Mouse (Mus musculus) lung, postnatal 0 days (tissue): ENCODE measurements at regions not wholly inside any gene's neighbourhood (a gene's known extent, or its start where the extent isn't known, plus 50 kb on each side); places are given as distances from the start of the nearest gene placed in this dataset.

Experiments
- ATAC-seq: fragments of 200-750 bp; cut with Nextera tagmentation; 2 replicates; pipeline ENCODE4 v1.8.0; 2017; ENCODE audit warnings: moderate library complexity
- DNase-seq: peaks from one replicate; pipeline ENCODE4 v3.0.0-alpha.2; 2016; ENCODE audit warnings: low spot score
- H3K27ac ChIP-seq: fragments of 300-500 bp; sonication (generic); 2 replicates; pipeline ENCODE4 v1.5.1; 2014; ENCODE audit warnings: antibody characterized with exemption, mild to moderate bottlenecking, low read length, mixed read lengths
- H3K27me3 ChIP-seq: fragments of 300-500 bp; sonication (generic); replicated peaks from 2 replicates; pipeline ENCODE4 v1.6.1; 2014; ENCODE audit warnings: low read length, mixed read lengths; ENCODE audit not compliant: insufficient read depth
- H3K36me3 ChIP-seq: fragments of 300-500 bp; sonication (generic); 2 replicates; pipeline ENCODE4 v1.6.1; 2014; ENCODE audit warnings: low read length, mixed read lengths; ENCODE audit not compliant: insufficient read depth
- H3K4me1 ChIP-seq: fragments of 300-500 bp; sonication (generic); 2 replicates; pipeline ENCODE4 v1.6.1; 2014; ENCODE audit warnings: antibody characterized with exemption, low read depth, low read length, mixed read lengths; ENCODE audit not compliant: insufficient read depth
- H3K4me2 ChIP-seq: fragments of 300-500 bp; sonication (generic); replicated peaks from 2 replicates; pipeline ENCODE4 v1.6.1; 2014; ENCODE audit warnings: low read depth, mild to moderate bottlenecking, low read length, moderate library complexity, mixed read lengths
- H3K4me3 ChIP-seq: fragments of 300-500 bp; sonication (generic); 2 replicates; pipeline ENCODE4 v1.5.1; 2014; ENCODE audit warnings: low read depth, low read length
- H3K9ac ChIP-seq: fragments of 300-500 bp; sonication (generic); replicated peaks from 2 replicates; pipeline ENCODE4 v1.6.1; 2014; ENCODE audit warnings: low read depth, mild to moderate bottlenecking
- H3K9me3 ChIP-seq: fragments of 300-500 bp; sonication (generic); 2 replicates; pipeline ENCODE4 v1.6.1; 2016; ENCODE audit warnings: low read length, mixed read lengths
- CTCF ChIP-seq: IDR thresholded peaks from 2 replicates; pipeline ENCODE4 v1.5.1; 2016; ENCODE audit warnings: antibody characterized with exemption, mild to moderate bottlenecking
- EP300 ChIP-seq: IDR thresholded peaks from 2 replicates; pipeline ENCODE4 v1.6.1; 2016; ENCODE audit warnings: antibody characterized with exemption, mild to moderate bottlenecking, control low read depth
- WGBS: fragments of 180-500 bp; shearing (Covaris S2); extraction: QIAGEN DNeasy Blood & Tissue Kit; methylation state at CpG from one replicate; pipeline ENCODE4 v1.1.7; 2014; 5-methylcytosine and 5-hydroxymethylcytosine counted together

DNA sequence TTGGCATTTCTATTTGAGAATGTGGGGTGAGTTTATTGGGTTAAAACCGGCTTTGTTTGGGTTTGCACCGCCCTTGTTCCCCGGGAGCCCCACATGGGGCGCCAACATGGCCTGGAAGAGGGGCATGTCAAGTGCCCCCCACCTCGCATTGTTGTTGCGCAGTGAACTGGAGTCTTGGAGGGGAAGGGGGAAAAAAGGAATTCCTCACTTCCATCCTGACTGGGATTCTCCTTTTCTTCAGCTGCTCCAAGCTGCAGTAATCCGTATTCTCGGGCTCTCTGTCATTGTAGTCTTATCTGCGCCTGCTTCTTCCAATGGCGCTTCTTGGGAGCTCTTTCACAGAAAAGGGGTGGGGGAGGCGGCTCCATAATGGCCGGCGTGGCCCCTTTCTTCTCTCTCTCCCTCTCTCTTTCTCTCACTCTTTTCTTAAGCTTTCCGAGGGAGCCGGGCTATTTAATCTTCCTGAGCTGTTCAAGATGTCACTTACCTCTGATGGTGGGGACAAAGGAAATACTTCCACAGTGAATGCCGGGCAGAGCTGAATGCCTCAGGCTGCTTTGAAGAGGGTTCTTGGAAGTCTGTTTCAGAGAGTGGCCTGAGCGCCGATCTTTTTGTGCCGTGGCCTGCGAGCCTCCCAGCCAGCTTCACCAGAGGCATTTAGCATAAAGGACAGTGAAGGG, 218.6 kb downstream of the Mycn start:
- TF ChIP-seq CTCF = no peak
- TF ChIP-seq EP300 = no peak
- 0 out of 2 replicates have a peak, but pooled peaks cover 5% of the 10 kb centered on the region for H3K27me3 ChIP-seq
- ATAC-seq (no peak), DNase-seq (no peak)
- H3K9me3 ChIP-seq = no peaks in the 10 kb centered on the region
- H3K4me1 ChIP-seq = no peaks in the 10 kb centered on the region
- H3K9ac ChIP-seq = no peak overlapping the region
- H3K4me2 ChIP-seq = no peak overlapping the region
- 71% methylated on average over 20 of the region's 20 CpGs for WGBS
- H3K4me3 ChIP-seq = no peak overlapping the region
- no peaks in the 10 kb centered on the region for H3K36me3 ChIP-seq
- no peak overlapping the region for H3K27ac ChIP-seq

DNA sequence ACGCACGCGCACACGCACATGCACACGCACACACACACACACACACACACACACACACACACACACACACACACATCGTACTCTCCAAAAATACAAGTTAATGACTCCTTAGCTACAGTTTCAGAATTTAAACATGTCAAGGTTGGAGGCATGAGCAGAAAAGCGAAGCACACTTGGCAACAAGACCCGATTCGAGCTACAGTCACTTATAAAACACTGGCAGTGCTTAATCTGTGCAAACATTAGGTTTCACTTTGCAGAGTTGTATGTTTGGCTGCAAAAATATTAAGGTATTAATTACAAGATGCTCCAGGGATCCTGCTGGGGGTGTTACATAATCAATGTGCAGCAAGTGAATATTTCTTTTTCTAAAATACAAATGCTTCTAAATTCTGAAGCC, 225.0 kb downstream of the Mycn start:
- H3K9ac ChIP-seq = no peak overlapping the region
- H3K36me3 ChIP-seq = no peaks in the 10 kb centered on the region
- WGBS = 80% methylated on average over 9 of the region's 9 CpGs
- no peaks in the 10 kb centered on the region for H3K27me3 ChIP-seq
- DNase-seq = no peak
- no peak for ATAC-seq
- H3K4me3 ChIP-seq = no peak overlapping the region
- H3K4me1 ChIP-seq = no peaks in the 10 kb centered on the region
- H3K9me3 ChIP-seq = no peaks in the 10 kb centered on the region
- no peak overlapping the region for H3K27ac ChIP-seq
- H3K4me2 ChIP-seq = no peak overlapping the region
- no peak for TF ChIP-seq EP300
- no peak for TF ChIP-seq CTCF

DNA sequence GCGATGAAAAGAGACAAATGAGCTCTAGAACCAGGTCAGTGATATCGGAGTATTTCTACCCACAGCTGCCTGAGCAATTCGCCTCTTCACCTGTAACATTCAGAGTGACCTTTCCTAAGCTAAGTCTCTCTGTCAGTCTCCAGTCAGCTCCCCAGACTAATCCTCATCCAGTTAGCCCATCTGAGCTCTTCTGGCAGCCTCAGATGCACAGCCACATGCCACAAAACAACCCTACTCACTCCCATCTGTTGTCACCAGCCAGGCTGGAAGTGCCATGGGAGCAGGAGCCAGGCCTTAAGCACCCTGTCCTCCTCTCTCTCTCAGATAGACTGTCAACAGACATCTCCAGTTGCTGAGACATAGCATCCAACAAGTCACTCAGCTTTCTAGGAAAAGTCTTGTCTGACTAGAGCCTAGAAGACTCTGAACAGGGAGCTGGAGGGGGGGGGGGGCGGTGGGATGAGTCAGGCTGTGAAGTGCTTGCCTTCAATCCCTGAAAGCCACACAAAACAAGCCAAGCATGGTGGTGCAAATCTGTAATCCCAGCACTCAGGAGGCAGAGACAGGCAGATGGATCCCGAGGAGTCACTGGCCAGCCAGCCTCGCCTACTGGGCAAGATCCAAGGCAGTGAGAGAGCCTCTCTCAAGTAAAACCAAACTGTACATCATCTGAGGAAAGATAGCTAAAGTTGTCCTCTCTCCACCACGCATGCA, 225.6 kb downstream of the Mycn start:
- WGBS = 78% methylated on average over 7 of the region's 7 CpGs
- H3K27me3 ChIP-seq = no peaks in the 10 kb centered on the region
- H3K4me1 ChIP-seq = no peaks in the 10 kb centered on the region
- H3K9ac ChIP-seq = no peak overlapping the region
- H3K4me3 ChIP-seq = no peak overlapping the region
- H3K27ac ChIP-seq = no peak overlapping the region
- ATAC-seq = no peak
- H3K9me3 ChIP-seq = no peaks in the 10 kb centered on the region
- no peak for TF ChIP-seq EP300
- TF ChIP-seq CTCF = no peak
- no peak overlapping the region for H3K4me2 ChIP-seq
- no peaks in the 10 kb centered on the region for H3K36me3 ChIP-seq
- DNase-seq = no peak

DNA sequence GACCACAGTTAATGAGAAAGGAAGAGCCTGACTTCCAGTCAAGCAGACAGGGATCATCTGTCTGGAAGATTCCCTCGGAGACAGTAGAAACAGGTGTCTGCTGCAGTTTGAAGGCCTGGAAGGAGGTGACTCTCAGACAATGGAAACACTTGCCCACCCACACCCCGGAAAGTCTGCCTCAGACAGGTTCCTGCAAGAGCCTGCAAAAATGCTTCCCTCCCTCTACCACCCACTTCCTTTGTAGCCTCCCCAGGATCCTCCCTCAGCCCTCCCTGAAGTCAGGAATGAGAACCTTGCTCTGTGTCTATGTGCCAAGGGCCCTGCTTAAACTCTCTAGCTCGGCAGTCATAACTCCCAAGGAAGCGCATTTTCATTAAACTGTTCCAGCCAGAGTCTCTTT, 226.2 kb downstream of the Mycn start:
- H3K27ac ChIP-seq = no peak overlapping the region
- no peaks in the 10 kb centered on the region for H3K36me3 ChIP-seq
- 52% methylated on average over 4 of the region's 4 CpGs for WGBS
- H3K9me3 ChIP-seq = no peaks in the 10 kb centered on the region
- ATAC-seq (no peak), DNase-seq (no peak)
- H3K27me3 ChIP-seq = no peaks in the 10 kb centered on the region
- H3K9ac ChIP-seq = no peak overlapping the region
- TF ChIP-seq CTCF (no peak), EP300 (no peak)
- H3K4me3 ChIP-seq = no peak overlapping the region
- no peaks in the 10 kb centered on the region for H3K4me1 ChIP-seq
- H3K4me2 ChIP-seq = no peak overlapping the region

DNA sequence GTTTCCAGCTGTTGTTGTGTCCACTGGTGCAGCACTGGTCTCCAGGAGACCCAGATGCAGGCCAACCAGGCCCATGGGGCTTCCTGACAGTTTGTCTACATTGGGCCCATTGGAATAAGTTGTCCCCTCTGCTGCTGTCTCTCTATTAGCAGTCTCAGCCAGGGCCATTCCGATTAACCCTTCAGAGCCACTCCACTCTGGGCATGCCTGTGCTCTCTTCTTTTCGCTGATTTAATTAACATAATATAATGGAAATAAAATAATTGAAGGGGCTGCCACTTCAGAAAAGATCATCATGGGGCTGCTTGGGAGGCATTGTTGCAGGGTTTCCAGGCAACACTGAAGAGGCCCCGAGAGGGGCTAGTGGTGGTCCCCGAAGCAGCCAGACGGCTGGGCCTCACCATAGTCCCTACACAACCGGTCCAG, 231.5 kb downstream of the Mycn start:
- H3K4me2 ChIP-seq = no peak overlapping the region
- TF ChIP-seq CTCF = no peak
- TF ChIP-seq EP300 = no peak
- no peak overlapping the region for H3K4me3 ChIP-seq
- 62% methylated on average over 6 of the region's 6 CpGs for WGBS
- ATAC-seq (no peak), DNase-seq (no peak)
- no peaks in the 10 kb centered on the region for H3K27me3 ChIP-seq
- H3K4me1 ChIP-seq = no peaks in the 10 kb centered on the region
- no peak overlapping the region for H3K27ac ChIP-seq
- no peak overlapping the region for H3K9ac ChIP-seq
- no peaks in the 10 kb centered on the region for H3K36me3 ChIP-seq
- H3K9me3 ChIP-seq = no peaks in the 10 kb centered on the region

DNA sequence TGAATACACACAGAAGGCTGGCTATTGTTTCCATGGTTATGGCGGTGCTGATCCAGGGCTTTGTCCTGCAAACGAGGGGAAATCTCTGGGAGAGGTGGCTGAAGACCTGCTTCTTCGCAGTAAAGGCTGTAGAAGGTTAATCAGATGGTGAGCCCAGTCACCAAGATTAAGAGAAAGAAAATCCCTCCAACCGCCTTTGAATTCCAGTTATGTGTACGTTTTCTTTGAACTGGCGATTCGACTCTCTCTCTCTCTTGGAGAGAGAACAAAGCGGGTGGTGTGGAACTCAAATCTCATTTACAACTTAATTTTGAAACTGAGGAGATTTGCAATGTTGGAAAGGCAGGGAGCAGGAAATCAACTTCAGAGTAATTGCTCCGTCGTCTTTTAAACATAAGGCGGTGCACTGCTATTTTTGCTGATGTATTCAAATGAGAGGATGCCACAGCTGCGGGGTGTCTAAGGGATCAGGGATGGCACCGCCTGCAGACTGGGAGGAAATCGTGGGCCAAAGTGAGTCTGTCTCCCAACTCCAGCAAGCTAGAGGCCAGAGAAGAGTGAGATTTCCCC, 232.7 kb downstream of the Mycn start:
- DNase-seq = no peak
- TF ChIP-seq EP300 (no peak), CTCF (no peak)
- no peaks in the 10 kb centered on the region for H3K36me3 ChIP-seq
- H3K4me1 ChIP-seq = no peaks in the 10 kb centered on the region
- H3K27me3 ChIP-seq = no peaks in the 10 kb centered on the region
- H3K9me3 ChIP-seq = no peaks in the 10 kb centered on the region
- 25% methylated on average over 14 of the region's 14 CpGs for whole genome bisulfite sequencing
- no peak for ATAC-seq
- no peak overlapping the region for H3K9ac ChIP-seq
- H3K4me3 ChIP-seq = no peak overlapping the region
- no peak overlapping the region for H3K4me2 ChIP-seq
- H3K27ac ChIP-seq = no peak overlapping the region
